Mouse (Mus musculus): ENCODE data around the gene Dscam. TPM values are rescaled to one million over a fixed set of nuclear protein-coding genes. Genes with fewer than 3 reads are reported as not detected.

Dscam gene
- total RNA-seq, 2 experiments from 2014 or later = not detected

DNA sequence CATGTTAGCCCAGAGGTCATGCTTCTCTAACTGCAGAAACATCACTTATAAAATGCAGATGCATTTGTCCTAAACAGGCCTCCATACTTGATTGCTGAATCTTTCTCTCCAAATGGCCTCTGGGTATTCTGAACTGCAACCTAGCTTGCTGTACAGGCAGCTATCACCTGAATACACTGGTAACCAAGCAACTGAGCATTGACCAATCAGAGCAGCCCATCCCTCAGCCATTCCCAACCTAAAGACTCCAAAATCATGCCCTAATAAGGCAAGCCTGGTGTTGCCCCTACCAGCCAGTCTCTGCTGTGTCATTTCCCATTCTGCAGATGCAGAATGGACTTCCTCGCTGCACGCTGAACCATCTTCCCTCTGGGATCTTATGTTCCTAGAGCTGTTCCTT lies 200.9 kb downstream of the Dscam start:
- no peak for DNase-seq
- intact Hi-C loops (cut with DNase I) = no loop called here

DNA sequence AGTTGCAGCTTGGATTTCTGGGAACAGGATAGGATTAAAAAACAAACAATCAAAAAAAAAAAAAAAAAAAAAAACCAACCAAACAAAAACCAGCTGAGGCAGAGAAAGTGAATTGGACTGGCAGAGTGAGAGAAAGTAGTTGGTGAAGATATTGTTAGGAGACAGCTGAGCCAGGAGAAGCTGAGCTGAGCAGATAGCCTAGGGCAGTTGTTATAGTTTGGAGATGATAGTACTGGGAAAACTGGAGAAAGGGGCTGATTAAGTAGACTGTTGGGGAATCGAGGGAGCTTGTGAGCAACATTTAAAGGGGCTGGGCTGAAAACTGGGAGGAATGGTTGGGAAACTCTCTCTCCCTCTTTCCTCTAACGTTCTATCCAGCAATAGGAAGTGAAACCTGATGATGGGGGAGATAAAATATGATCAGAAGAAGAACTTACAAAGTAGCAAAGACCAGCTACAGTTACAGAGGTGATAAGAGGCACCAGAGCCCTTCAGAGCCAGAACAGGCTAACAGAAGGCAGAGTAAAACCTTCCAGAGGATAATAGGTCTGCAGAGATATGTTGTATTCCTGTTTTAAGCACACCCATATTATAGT lies 201.6 kb downstream of the Dscam start:
- intact Hi-C loops (cut with DNase I) = no loop called here
- DNase-seq = no peak

DNA sequence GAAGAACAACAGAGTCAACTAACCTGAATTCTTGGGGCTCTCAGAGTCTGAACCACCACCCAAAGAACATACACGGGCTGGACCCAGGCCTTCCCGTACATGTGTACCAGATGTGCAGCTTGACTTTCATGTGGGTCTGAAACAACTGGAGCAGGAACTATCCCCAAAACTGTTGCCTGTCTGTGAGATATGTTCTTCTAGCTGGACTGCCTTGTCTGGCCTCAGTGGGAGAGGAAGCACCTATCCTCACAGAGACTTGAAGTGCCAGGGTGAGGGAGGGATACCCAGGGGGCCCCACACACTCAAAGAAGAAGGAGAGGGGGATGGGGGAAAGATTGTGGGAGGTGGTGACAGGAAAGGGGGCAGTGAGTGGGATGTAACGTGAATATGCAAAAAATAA lies 210.9 kb downstream of the Dscam start:
- intact Hi-C loops (cut with DNase I) = no loop called here
- DNase-seq = no peak

DNA sequence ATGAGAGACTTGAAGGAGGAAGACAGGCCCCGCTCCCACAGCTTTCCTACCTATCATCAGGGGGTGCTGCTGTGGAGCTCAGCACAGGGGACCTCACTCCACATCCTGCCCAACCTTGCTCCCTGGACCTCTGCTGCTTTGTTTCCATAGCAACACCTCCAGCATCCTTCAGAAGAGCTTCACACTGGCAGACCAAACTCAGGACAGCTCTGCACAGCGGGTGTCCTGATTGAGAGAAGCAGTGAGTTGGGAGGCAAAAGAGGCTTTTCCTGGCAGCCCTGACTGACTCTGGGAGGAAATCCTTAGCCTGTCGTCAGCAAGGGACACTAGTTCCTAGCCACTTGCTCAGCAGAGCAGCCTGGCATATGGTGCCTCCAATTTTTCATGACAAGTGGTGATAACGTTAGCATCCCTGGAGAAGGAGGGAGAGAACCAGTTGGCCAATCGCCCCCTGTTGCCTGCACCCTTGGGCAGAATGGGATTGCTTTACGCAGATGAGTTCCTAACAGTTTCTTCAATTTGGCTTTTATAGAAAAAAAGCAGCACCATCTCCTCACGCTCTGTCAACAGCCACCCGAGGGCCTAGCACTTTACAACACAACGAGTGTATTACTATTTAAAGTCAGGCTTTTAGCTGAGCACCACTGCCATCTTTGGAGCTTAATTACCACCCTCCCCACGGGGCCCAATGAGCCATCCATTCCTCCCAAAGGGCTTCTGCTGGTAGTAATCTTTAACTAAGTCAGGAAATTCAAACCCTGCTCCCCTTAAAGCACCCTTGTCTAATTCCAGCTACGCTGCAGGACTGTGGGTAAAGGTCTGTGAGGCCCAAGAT lies 224.9 kb downstream of the Dscam start:
- intact Hi-C loops (cut with DNase I) = no loop called here
- DNase-seq = no peak

DNA sequence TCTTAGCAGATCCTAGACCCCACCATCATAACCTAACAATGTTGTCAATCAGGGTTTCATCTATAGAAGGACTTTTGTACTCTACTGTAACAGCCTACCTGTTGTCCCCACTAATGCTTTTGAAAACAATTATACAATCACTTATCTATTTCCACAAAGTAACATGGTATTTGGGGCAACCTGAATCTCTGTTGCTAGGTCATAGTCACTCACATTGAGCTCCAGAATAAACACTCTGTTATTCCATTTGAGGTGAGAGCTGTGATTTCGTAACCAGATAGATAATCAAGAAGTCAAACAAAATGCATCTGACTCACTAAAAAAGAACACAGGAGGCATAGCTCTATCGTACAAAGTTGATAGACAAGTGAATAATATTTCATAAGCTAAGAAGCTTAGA lies 226.9 kb downstream of the Dscam start:
- DNase-seq = no peak
- intact Hi-C loops (cut with DNase I) = no loop called here

DNA sequence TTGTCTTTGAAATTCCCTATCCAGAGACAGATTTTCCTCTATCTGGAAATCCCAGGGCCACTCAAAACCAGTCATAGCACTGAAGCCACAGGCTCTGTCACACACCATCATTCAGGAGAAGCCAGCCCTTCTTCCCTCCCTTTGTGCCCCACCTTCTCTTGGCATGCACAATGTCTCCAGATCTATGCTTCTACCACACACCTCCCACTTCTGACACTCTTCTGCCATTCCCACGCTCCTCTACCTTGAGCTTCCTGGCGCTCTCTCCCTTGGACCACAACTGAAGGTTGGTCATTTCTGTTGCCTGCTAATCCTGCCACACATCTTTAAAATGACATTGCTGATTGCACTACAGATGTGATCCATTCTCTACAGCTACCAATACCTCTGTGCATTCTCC lies 235.8 kb downstream of the Dscam start:
- DNase-seq = no peak

DNA sequence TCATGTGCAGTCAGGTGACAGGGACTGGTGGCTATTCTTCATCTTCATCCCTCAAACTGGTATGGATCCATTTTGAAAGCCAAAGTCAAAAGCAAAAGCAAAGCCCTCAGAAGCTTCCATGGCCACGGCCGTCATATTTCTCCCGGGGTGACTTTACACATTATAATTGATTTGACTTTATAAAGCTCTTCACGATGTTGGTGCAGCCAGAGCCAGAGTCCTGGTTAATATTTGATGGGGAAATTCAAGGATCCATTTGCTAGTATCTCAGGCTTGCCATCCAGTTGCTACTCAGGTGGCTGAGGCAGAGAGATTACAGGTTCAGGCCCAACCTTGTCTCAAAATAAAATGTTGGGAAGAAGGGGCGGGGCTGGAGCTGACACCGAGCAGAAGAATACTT lies 238.3 kb downstream of the Dscam start:
- DNase-seq = no peak
- intact Hi-C loops (cut with DNase I) = no loop called here

More for the DNA sequence above, 235.8 kb downstream of the Dscam start:
- intact Hi-C loops (cut with DNase I) = no loop called here

DNA sequence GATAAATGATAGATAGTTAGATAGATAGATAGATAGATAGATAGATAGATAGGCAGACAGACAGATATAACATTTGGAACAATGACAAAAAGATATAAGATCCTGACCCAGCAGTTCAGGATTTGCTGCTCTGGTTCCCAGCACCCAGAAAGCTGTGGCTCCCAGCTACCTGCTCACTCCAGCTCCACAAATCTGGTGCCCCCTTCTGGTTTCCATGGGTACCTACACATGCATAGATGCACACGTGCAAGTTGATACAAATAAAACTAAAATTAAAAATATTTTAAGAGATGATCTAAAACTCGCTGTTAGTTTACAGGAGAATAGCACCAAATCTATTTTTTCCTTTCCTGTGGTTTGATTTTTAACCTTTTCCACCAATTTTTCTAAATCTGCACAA lies 238.8 kb downstream of the Dscam start:
- DNase-seq = no peak
- intact Hi-C loops (cut with DNase I) = no loop called here

DNA sequence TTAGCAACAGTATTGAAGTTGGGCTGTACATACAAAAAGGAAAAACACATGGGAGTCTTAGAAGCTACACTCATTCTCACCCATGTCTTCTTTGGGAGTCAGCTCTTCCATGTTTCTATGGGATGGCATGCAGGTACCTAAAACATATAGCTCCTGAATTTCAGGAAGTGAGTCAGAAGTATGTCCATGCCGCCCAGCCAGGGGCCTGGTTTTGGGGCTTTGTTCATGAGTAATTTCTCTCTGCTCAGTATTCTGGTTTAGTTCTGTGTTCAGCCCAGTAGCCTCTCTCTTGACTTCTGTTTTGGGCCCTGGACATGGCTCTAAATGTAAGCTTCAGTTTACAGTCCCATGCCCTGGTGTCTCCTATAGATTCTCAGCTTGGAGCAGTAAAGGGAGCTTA lies 242.5 kb downstream of the Dscam start:
- intact Hi-C loops (cut with DNase I) = no loop called here
- DNase-seq = no peak

DNA sequence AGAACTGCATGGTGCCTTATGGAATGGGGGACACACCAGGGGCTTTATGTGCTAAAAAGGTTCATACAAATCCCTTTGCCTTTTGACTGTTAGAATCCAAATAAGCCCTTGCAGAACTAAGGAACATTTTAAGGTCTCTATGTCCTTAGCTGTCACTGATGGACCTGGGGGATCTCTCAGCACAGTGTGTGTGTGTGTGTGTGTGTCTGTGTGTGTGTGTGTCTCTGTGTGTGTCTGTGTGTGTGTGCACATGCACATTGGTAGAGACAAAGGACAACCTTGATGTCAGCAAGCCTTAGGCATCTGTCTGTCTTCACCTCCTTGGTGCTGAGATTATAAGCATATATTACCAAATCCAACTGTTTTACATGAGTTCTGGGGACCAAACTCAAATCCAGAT lies 243.1 kb downstream of the Dscam start:
- DNase-seq = no peak
- intact Hi-C loops (cut with DNase I) = no loop called here

DNA sequence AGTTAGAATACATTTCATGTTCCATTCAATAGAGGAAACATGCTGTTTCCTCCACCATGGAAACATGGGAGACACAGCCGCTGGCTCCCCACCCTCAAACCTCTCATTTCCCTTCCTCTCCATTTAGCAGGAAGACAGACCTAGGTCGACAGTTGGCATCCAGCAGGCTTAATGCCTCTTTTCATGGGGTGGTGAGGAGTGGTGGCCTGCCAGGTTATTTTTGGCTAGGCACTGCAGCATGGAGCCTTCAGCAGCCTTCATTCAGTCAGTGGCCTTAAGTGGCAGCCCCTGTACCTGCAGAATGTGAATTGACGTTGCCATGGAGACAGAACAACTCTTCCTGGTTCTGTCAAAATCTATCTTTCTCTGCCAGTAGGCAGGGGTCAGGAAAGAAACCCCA lies 243.6 kb downstream of the Dscam start:
- DNase-seq = no peak
- intact Hi-C loops (cut with DNase I) = no loop called here

DNA sequence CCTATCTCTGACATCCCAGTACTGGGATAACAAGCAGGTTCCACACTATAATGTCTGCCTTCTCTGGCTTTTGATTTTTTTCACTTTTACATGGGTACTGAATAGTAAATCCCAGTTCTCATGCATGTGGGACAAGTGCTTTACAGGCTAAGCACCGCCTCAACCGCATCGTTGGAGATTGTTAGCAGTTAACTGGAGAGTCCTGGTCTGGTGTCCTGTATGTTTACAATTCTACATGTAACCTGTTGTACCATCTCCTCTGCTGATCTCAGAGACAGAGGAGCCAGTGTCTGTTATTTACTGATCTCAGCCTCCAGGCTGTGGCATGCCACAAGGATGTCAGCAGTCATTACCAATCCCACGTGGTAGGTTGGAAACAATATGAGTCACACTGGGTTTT lies 246.6 kb downstream of the Dscam start:
- intact Hi-C loops (cut with DNase I) = no loop called here
- DNase-seq = no peak

DNA sequence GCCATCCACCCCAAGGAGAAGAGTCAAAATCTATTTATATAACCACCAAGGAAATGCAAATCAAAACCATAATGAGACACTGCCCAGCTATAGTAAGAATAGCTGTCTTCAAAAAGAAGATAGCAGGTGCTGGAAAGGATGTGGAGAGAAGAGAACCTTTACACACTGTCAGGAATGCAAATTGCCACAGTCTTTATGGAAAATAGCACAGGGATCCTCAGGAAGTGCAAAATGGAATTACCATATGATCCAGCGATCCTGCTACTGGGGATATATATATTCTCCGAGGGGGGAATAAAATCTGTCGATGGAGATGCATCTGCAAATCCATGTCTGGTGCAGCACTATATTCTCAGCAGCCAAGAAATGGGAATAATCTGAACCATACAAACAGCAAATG lies 256.1 kb downstream of the Dscam start:
- intact Hi-C loops (cut with DNase I) = no loop called here
- no peak for DNase-seq

DNA sequence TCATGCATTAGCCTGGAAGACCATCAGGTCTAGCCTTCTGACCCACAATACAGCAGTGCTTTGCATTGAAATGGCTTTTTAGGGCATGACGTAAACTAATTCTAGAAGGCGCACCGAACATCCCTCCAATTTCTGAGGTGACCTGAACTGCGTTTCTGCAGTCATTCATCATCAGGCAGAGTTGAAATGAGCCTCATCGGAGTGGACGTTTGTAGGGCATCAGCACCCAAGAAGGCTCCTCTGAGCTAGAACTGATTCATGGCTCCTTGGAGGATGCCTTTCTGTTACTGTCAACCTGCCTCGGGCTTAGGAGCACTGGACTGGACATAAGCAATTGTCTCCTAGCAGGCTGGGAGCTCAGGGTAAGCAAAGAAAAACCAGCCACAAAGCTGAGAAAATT lies 257.7 kb downstream of the Dscam start:
- DNase-seq = no peak

DNA sequence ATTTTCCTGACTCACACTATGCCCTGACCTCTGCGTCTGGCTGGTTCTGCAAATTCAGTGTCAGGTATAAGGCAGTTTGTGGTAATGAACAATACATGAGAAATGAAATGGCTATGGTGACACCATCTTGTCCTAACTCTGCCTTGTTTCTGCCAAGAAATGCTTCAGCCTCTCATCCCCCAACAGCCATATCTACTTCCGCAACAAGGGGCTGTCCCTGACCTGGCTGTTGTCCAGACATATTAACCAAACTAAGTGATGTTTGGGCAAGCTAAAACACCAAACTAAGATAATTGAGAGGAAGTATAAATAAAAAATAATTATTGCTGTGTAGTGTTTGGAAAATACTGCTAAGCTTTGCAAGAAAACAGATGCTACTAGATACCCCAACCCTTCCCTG lies 258.4 kb downstream of the Dscam start:
- no peak for DNase-seq
- intact Hi-C loops (cut with DNase I) = no loop called here

More for the DNA sequence above, 257.7 kb downstream of the Dscam start:
- intact Hi-C loops (cut with DNase I) = no loop called here

DNA sequence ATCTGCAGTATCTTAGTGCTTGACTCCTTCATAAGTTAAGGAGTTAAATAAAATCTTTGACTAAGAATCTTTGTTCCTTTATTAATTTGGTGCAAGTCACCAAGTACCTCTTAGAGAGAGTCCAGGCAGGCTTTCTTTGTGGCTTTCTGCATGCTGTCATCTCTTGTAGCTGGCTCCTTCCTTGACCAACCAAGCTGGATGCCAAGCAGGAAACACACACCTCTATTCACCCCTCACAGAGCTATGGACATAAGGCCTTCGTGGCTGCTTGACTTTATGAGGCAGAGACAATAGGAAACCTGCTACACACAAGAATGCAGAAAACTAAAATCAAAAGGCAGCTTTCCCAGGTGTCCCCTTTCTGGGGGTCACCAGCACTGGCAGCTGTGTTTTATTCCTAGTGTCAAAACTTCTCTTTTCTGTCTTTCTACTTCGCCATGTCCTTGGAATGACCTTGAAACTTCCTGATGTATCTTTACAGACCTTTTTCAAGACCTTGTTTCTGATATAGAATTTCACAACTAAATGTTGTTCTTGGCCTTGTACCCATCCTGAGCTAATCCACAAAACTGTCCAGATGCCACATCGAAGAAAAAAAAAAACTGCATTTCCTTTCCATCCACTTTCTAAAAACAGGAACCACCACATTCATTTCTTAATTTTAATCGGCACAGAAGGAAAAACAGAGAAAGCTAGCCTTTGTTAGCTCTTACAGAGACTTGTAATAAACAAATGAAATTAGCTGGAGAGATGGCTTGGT lies 260.0 kb downstream of the Dscam start:
- intact Hi-C loops (cut with DNase I) = no loop called here
- DNase-seq = no peak

DNA sequence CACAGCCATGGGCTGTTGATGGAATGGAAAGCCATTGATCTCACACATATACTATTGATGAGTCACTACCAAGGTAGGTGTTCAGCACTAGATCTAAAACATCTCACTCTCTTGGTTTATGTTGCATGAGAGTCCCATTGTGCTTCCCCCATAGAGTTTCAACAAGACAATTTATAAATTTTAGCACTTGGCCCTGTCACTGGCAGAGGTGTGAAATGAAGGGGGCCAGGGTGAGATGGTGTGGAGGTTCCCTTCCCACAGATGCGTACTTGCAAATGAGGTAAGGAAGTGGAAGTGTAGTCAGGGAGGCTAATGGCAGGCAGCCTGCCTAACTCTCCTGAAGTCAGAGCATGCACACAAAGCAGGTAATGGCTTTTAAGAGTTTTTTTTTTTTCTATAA lies 262.7 kb downstream of the Dscam start:
- intact Hi-C loops (cut with DNase I) = no loop called here
- DNase-seq = no peak

DNA sequence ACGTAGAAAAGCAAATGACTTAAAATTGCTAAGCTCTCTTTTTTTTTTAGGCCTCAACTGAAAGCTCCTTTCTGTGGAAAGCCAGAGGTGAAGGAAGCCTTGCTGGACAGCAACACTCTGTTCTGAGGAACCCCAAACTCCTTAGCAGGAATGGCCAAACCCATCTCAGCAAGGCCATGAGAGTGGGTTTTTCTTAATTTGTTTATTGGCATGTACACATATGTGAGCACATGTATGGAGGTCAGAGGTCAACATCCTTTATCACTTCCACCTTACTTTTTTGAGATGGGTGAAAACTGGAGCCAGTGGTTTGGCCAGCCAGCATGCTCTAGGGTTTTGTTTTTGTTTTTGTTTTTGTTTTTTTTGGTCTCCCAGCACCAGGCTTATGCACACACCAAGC lies 263.5 kb downstream of the Dscam start:
- intact Hi-C loops (cut with DNase I) = no loop called here
- no peak for DNase-seq

DNA sequence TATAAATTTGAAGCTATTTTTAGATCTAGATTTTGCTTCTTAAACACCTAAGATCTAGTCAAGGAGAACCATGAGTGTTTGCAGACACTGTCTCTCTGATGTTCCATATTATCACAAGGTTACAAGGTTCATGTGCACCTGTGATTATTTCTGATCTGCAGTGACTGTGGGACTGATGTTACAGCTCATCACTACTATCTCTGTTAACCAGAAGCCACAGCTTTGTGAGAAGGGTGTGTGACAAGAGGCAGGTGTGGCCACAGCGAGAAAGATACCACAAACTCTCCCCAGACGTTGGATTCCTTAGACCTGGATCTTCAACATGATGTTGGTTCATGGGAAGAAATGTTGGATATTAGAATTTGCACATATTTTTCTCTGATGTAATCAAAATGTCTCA lies 263.9 kb downstream of the Dscam start:
- intact Hi-C loops (cut with DNase I) = no loop called here
- DNase-seq = no peak

DNA sequence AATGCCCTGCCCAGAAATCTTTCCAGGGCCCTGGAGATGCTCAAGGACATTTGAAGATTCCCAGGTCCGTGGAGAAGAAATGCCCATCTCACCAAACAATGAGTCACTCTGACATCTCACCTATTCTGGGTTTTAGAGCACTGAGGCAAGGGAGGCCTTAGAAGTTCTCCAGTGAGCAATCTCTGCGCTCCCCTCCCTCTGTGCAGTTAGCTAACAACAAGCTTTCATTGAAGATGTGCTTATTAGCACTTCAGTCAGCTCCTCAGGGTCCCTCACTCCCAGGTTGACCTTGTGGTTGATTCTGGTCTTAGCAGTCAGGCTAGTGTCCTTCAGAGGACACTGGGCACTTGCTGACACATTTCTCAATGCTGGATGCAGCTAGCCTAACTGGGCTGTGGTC lies 265.8 kb downstream of the Dscam start:
- DNase-seq = no peak
- intact Hi-C loops (cut with DNase I) = no loop called here

DNA sequence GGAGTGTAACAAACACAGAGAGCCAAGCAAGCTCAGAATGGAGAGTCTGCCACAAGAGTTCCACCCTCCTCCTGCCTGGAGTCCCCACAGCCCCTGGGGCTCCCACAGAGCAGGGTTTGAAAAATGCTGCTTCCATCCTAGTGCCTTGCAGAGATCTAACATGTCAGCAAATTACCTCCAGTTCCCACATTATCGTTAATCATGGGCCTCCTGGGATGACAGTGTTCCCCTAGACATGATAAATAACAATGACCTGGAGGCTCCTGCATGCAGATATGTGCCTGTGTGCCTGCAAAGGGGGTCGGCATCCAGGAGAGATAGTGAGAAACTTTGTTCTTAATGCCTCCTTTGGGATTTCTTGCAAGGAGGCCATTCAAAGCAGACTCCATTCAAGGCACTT lies 266.2 kb downstream of the Dscam start:
- intact Hi-C loops (cut with DNase I) = no loop called here
- DNase-seq = no peak

DNA sequence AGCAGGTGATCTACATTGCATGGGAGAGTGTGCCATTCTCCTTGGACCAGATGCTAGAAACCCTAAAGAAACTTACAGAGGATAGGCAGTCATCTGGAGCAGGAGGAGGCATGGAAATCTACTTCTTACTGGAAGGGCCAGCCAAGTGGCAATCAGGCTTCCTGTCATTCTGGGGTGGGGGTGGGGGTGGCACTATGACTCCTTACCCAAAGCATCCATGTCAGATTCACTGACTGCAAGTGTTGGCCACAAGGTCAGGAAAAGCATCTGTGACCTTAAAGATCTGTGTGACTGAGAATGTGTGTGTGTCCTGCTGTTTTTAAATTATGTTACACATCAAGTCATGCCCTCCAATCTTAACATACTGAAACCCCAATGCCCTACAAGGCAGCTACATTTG lies 268.0 kb downstream of the Dscam start:
- DNase-seq = no peak
- intact Hi-C loops (cut with DNase I) = no loop called here

Measured in gastrocnemius, postnatal 36 days (tissue).